Mouse (Mus musculus): ENCODE data around the gene Slc9a1.

Slc9a1 gene

DNA sequence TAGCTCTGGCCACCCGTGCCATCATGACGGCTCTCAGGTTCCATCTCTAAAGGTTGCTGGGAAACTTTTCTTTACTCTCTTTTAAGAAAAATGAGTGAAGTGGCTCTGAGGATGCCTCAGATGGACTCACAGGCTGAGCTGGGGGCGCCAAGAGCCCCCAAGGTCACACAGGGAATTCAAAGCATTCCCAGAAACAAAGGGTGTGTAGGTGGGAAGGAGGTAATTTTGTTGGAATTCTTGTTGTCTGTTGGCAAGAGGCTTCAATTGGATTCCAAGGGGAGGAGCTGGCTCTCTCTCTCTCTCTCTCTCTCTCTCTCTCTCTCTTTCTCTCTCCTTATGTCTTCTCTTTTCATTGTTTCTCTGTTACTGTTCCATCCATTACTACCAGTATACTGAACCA, 72.7 kb downstream of the Slc9a1 start:
- no peak for DNase-seq

DNA sequence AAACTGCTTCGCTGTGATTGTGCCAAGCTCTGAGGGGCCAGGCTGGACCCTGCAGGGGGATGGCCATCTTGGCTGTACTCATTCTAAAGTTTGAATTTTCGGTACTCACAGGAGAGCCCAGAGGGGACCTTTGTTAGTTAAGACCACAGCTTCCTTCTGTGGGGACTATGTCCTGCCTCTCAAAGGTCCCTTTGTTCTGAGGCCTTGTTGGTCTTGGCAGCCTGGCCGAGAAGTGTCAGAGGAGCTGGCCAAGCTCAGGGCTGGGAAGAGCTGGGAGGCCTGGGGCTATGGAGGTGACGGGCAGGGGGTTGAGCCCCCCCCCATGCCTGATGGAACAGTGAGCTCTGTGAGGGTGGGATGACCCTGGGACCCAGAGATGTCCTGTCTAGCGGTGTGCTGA, 73.6 kb downstream of the Slc9a1 start:
- no peak for DNase-seq

DNA sequence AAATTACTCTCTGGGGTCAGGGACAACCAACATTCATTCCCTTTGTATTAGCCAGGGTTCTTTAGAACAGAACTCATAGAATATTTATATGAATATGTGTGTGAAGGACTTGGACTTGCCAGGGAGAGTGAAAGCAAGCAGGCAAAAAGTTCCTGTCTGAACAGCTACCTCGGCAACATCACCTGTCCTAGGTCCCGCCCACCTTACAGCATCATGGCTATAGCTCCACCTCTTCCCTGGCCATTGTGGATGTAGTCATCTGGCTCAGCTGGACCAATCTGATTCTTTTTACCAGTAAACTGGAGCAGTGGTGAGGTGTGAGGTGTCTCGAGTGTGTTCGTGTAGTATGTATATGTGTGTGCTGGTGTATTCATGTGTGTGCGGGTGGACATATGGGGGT, 76.2 kb downstream of the Slc9a1 start:
- no peak for DNase-seq

- DNase-seq = no peak
These were observed 77.9 kb downstream of the Slc9a1 start for GRCm38 (mm10) chr4:133447366-133447765.

GRCm38 (mm10) chr4:133447967-133448366, 78.5 kb downstream of the Slc9a1 start:
- DNase-seq = no peak

- no peak for DNase-seq
These were observed 79.3 kb downstream of the Slc9a1 start for GRCm38 (mm10) chr4:133448708-133449388.

DNA sequence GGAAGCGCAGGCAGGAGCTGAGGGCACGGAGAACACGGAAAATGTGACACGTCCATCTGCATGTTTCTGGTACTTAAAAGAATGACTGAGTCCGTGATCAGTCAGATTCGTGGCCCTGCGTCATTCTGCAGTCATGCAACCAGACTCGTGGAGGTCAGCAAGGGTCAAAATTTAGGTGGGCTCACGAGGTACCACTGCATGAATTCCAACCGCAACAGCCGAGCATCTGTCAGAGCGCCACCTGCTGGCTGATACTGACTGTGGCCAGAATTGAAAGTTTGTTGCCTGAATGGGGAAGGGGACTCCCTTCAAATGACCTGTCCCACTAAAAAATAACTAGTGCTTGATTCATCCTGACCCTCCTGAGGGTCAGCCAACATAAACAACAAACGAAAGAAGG, 80.2 kb downstream of the Slc9a1 start:
- DNase-seq = peak; percentile 37 to 47

DNA sequence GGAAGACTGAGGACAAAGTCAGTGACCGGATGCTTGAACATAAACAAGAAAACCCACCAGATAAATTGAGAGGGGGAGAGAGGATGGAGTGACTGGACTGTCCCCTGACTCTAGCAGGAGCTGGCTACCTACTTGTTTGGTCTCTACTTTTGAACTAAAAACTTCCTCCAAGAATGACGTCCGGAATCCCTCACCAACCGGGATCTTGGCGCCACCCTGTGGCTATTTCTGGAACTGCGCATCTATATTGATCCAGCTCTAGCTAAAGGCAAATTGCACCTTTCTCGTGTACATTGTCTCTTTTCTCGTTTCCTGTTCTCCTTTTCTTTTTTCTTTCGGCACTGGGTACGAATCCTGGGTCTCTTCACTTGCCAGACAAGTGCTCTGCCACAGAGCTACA, 82.0 kb downstream of the Slc9a1 start:
- DNase-seq = peak; percentile 72 to 84

- DNase-seq = no peak
These were observed 82.9 kb downstream of the Slc9a1 start for GRCm38 (mm10) chr4:133452433-133452832.

- peak in 1 of 2 experiments; percentile 34 for DNase-seq
These were observed 88.5 kb downstream of the Slc9a1 start for GRCm38 (mm10) chr4:133458044-133458443.

DNA sequence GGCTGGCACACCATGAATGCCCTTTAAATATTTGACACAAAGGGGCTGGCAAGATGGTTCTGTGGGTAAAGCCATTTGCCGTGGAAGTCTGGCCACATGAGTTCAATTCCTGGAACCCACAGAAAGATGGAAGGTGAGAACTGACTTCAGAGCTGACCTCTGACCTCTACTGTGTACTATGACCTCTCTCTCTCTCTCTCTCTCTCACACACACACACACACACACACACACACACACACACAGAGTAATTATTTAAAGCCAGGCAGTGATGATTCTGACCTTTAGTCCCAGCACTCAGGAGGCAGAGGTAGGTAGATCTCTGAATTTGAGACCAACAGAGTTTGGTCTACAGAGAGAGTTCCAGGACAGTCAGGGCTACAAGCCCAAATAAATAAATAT, 90.5 kb downstream of the Slc9a1 start:
- DNase-seq = no peak

- no peak for DNase-seq
These were observed 91.4 kb downstream of the Slc9a1 start for GRCm38 (mm10) chr4:133460796-133461325.

DNA sequence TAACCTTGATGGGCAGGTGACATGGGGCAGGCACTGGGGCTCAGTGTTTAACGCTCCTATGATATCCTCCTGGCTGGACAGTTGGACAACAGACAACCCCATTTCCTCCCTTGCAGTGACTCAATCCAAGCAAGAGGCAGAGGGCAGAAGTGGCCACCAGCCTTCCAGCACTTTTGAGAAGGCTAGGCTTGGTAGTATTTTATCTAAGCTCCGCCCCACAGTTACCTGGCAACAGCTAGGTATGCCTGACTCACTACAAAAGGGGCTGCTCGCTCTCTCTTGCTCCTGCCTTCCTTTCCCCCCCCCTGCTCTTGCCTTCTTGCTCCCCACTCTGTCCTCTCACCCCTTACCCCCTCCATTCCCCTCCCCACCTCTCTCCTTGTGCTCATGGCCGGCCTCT, 91.9 kb downstream of the Slc9a1 start:
- no peak for DNase-seq

GRCm38 (mm10) chr4:133463184-133463583, 93.7 kb downstream of the Slc9a1 start:
- no peak for DNase-seq

GRCm38 (mm10) chr4:133468080-133468479, 98.6 kb downstream of the Slc9a1 start:
- peak; percentile 64 to 68 for DNase-seq

GRCm38 (mm10) chr4:133469122-133469521, 99.6 kb downstream of the Slc9a1 start:
- no peak for DNase-seq

DNA sequence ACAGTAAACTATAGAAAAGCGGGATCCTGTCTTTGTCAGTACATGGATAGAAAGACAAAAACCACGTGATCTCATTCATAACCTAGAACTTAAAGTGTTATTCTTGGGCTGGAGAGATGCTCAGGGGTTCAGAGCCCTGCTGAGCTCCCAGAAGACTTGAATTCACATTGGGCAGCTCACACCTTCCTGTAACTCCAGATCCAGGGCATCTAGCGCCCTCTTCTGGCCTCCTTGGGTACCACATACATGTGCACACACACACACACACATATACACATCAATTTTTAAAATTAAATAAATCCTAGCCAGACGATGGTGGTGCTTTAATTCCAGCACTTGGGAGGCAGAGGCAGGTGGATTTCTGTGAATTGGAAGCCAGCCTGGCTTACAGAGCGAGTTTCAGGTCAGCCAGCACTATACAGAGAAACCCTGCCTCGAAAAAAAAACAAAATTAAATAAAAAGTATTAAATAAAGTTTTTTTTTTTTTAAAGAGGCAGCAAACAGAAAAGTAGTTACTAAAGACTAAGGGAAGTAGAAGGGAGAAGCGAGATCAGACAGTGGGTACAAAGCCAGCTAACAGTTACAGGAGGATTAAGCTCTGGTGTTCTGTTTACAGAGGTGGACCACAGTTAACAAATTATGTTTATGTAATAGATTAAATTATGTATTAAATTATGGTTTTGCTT, 101.8 kb downstream of the Slc9a1 start:
- no peak for DNase-seq
